Mouse (Mus musculus) kidney, postnatal 4 days (tissue): ENCODE measurements at regions not wholly inside any gene's neighbourhood (a gene's known extent, or its start where the extent isn't known, plus 50 kb on each side); places are given as distances from the start of the nearest gene placed in this dataset.
"Not testable (repeated sequence)": the region's sequence is repeated elsewhere in the genome, so short reads cannot be mapped to it uniquely, and the experiment has no call there.

Source experiments
- DNase-seq, 2 experiments: peaks; one replicate each; pipeline ENCODE4 v3.0.0; 2021; ENCODE audit warnings: mixed read lengths in 2 of 2

DNA sequence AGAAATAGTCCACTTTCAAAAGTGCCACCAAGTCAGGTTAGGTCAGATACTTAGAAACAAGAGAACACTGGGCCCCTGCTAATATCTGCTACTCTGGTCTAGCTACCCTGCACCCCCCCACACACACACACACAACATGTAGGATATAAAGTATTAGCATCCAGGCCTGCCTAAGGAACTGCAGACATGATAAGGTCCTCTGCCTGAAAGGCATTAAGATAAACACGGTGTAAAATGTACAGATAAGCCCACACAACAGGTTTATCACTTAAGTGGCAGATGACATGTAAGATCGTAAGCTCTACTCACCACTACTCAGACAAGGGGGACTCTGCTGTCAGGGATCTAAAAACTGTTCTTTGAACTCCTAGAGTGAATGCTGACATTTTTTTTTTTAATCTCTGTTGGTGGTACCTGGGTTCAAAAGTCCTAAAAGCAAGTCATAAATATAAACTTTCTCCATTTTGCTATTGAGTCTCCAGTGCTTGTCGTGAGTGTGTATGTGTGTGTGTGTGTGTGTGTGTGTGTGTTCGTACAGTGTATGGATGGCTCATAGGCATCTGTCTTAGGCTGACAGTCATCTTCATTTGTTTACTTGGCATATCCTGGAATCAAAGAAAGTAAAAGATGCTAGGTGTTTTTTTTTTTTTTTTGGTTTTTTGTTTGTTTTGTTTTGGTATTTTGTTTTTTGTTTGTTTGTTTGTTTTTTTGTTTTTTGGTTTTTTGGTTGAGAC lies 52.2 kb downstream of the Gm9817 start:
- no peak for DNase-seq

DNA sequence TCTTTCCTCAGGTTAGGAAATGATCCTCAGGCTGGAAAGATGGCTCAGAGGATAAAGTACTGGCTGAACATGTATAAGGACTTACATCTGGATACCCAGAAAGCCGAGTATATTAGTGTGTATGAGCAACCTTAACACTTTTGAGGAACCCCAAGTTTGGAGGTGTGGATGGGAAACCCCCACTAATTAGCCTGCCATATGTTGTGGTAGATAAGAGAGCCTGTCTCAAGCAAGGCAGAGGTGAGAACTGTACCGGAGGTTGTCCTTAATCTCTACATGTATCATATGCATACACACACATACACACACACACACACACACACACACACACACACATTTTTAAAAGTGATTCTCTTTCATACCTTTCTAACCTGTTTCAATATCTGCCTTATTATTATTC lies 62.1 kb downstream of the Gm9817 start:
- DNase-seq, result no peak

DNA sequence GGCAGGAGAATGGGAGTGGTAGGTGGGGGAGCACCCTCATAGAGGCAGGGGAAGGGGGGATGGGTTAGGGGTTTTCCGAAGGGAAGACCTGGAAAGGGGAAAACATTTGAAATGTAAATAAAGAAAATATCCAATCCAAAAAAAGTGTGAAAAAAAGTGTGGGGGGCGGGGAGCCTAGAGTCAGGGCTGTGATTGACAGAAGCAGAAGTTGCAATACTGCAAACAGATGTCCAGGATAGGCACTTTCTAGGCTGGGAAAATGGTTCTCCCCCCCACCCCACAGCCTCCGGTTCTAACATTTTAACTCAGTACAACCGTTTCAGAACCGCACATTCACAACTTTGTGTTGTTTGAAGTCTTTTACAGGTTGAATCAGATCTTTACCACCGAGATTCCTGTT lies 66.6 kb downstream of the Gm9817 start:
- no peak for DNase-seq

DNA sequence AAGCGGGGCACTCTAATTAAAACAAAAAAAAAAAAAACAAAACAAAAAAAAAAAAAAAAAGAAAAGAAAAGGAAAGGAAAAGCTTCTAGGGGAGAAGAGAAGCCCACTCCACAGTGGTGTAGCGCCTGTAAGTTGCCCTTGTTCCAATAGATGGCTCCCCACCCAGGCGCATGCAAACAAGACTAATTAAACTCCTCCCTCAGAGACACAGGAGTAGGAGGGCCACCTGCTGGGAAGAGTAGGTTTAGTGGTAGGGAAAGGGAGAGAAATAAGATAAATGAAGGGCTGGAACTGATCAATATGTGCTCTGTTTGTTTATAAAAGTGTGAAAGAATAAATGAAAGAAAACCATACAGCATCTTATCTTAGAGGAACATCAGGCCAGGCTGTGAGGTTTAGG lies 77.7 kb downstream of the Gm9817 start:
- peak; percentile 18 to 32 for DNase-seq

DNA sequence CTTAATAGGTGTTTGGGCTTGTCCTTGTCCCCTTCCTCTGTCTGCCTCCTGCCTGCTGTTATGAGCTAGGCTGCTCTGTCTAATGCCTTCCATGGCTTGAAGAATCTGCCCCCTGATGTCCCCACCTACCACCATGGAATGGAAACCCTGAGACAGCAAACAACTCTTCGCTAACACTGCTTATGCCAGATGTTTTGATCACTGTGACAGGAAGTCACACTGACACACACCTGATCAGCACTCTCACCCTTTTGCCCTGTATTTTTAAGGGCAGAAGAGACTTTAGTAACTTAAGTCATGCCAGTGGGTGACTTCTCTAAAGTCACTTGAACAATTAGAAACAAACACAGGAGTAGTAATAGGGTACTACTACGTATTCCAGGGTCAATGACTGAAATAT lies 78.5 kb downstream of the Gm9817 start:
- no peak for DNase-seq

DNA sequence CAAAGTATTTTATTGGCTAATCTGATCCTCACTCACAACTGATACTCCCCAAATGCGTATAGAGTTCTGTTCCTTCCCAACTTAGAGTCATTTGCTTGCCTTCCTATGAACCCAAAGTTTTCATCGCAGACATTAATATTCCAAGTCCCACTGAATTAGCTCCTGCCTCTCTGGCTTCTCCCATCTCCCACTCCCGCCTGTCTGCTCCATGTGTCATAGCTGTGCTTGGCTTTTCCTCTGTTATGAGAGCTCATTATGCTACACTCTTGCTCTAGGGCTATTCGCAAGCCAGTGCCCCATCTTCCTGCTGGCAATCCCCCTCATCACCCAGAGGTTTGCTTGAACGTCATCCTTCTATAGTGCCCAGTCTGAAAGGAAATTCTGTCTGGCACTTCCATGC lies 81.8 kb downstream of the Gm9817 start:
- DNase-seq, result no peak

DNA sequence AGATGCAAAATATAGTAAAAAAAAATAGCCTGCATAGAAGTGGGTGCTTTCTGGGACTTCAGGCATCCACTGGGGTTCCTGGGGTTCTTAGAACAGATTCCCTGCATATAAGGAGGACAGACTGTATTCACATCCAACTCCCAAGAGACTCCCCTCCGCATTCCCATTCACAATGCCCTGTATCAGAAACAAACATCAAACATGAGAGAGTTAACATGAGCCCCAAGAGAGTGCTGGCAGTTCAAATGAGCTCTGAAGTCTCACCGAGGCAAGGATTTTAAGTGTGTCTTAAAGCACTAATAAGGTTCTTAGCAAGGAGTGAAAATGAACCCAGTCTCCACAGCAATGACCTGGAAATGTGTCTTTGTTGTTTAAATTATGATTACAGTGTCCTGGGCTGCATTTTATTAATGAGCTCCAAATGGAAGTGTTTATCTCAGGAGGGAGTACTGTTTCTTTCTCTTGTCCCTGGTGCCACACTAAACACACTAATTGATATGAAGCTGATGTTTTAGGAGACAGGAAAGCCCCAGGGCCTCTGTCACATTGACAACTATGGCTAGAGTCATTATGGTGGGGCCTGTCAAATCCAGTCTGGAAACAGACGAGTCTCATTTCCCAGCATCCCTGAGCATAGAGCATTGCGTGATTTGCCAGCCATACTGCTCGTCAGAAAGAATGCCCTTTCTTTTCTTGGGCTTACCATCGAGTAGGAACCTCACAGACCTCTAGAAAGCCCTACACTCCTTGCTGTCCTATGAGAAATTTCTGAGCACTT lies 85.7 kb downstream of the Gm9817 start:
- no peak for DNase-seq

DNA sequence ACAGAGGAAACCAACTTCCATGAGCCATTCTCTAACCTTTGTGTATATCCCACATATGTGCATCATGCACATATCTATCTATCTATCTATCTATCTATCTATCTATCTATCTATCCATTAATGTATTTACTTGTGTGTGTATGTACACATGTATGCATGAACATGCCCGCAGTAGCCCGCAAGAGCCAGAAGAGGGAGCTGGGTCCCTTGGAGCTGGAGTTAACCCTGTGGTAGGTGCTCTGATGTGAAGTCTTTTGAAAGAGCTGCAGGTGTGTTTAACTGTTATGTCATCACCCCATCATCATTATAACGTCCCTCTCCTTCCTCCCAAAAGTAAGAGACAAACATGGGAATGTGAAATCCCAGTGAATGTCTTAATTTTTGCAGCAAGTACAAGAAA lies 86.7 kb downstream of the Gm9817 start:
- peak; percentile 23 to 46 for DNase-seq

DNA sequence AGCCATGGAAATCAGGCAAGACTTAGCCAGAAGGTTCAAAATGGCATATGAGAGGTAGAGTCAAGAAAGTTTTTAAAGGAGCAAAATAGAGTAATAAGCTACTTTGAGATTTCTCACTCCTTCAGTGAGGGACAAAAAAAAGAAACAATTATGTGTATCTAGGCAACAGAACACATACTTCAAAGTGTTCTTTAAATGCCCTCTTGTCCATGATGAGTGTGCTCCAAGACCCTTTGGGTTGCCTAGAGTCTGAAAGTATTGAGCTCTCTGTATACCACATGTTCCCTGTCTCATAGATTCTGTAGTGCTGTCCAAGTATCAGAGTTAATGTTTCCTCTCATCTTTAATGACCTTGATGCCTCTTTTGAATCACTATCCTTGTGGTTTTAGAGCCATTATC lies 91.2 kb downstream of the Gm9817 start:
- DNase-seq, result no peak

DNA sequence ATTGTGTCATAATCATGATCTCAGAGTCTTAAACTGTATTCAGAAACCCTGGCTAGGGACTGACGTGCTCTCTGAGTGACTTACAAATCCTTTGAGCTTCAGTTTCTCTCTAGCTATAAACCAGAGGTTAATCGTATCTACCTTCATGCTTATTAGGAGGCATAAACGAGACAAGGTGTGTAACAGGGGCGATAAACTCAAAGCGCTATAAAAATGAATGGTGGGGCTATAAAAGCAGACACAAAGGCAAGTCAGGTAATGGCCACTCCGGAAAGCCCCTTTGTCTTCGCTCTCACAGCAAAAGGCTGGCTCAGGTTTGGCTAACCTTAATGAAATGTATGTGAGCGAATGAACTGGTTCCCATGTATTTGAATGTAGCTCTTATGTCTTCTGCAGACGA lies 94.6 kb downstream of the Gm9817 start:
- DNase-seq, result no peak

DNA sequence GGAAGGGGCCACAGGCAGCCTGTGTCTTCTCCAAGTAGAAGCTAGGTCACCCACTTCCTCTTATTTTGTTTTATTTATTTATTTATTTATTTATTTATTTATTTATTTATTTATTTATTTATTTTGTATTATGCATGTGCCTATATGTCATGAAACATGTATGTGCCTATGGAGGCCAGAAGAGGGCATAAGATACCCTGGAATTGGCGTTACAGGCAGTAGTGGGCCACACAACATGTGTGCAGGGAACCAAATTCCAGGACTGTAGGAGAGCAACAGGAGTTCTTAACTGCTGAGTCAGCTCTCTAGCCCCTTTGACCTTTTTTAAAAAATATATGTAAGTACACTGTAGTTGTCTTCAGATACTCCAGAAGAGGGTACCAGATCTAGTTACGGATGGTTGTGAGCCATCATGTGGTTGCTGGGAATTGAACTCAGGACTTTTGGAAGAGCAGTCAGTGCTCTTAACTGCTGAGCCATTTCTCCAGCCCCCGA lies 97.3 kb downstream of the Gm9817 start:
- DNase-seq, result not testable (repeated sequence)

DNA sequence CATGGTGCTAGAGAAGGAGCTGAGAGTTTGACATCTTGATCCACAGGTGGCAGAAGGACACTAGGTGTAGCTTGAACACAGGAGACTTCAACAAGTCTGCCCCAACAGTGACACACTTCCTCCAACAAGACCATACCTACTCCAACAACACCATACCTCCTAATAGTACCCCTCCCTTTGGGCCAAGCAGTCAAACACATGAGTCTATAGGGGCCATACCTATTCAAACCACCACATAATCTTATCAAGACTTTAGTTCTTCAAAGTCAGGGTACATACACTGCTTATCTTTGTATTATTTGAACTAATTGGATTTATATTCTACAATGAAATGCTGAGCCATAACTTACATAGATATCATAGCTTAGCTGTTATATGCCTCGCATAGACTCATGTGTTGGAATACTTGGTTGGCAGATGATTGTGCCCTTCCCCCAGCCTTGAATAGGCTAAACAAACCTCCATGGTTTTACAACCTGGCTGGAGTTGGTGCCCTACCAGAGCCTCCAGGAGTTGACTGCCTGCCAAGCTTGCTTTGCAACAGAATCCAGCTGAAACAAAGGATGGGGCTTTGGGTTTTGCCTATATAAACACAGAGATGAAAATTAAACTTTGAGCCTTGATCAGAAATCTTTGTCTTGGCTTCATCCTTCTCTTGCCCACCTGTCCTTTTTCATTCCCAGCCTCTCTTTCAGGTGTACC lies 103.2 kb downstream of the Gm9817 start:
- DNase-seq, result no peak

DNA sequence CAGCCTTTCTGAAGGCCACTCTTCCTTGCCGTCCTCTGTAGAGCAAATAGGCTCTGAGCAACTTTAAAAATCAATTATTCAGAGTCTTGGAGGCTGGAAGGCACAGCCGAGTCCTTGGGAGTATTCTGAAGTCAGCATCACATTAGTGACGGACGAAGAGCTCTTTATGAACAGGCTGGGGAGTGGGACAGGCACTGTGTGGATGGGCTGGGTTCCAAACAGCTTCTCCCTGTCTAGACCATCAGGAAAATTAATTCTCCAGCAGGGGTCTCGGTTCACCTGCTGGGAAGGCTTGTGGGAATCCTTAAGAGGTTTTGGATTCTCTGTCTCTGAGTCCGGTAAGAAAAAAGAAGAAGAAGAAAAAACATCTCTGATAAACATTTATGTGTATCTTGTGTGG lies 110.9 kb downstream of the Gm9817 start:
- no peak for DNase-seq

DNA sequence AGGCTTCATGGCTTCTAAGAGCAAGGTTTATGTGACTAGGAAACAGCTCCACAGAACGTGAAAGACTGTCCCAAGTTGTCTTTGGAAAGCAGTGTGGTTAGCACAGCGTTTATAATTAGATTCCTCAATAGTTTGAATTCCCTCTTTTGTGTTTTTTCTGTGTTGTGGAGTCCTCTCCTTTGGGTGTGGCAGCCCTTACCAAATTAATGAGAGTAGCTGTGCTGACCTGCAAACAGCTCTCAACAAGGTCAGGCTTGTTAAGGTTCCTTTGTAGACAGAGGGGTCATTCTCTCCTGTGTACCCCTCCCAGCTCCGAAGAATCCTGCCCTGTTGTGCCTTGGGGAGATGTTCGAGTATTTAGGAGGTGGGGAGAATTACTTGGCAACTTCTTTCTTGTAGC lies 111.7 kb downstream of the Gm9817 start:
- DNase-seq, result no peak

DNA sequence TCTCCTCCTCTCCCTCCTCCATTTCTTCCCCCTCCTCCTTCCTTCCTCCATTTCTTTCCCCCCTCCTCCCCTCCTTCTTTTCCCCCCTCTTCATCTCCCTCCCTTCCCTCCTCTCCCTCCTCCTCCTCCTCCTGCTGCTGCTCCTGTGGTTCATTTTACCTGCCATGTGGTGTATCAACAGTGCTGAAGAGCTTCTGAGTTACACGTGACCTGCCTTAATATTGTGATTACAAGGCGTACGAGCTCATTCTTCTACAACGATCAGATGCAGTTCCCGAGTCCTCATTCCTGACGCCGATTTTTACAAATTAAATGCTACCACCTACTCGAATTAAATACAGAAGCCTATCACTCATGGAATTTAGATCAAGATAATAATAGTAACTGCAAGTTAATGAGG lies 113.6 kb downstream of the Gm9817 start:
- DNase-seq, result no peak

DNA sequence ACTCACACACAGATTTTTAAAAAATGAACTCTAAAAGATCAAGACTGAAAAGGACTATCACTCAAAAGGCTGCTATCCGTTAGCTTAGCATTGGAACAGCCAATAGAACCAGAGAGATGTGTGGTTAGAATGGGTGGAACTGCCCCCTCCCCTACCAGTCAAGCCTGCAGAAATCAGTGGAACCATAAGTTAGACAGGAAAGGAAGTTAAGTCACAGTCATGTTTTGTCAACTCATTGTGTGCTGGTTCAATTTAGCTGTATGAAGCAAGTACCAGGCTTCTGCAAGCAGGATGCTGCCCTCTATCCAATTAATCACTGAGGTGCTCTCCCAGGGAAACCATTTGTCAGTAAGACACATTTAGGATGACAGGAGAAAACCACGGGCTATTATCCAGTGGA lies 117.1 kb downstream of the Gm9817 start:
- no peak for DNase-seq

DNA sequence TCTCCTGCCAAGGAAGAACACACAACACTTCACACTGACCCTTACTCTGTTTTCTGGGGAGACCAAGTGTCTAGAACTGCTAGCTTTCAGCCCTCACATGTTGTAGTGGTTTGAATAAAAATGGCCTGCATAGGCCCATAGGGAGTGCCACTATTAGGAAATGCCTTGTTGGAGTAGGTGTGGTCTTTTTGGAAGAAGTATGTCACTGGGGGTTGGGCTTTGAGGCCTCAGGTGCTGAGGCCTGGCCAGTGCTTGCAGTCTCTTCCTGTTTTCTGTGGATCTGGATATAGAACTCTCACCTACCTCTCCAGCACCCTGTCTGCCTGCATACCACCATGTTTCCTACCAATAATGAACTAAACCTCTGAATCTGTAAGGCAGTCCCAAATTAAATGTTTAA lies 117.9 kb downstream of the Gm9817 start:
- DNase-seq, result no peak

DNA sequence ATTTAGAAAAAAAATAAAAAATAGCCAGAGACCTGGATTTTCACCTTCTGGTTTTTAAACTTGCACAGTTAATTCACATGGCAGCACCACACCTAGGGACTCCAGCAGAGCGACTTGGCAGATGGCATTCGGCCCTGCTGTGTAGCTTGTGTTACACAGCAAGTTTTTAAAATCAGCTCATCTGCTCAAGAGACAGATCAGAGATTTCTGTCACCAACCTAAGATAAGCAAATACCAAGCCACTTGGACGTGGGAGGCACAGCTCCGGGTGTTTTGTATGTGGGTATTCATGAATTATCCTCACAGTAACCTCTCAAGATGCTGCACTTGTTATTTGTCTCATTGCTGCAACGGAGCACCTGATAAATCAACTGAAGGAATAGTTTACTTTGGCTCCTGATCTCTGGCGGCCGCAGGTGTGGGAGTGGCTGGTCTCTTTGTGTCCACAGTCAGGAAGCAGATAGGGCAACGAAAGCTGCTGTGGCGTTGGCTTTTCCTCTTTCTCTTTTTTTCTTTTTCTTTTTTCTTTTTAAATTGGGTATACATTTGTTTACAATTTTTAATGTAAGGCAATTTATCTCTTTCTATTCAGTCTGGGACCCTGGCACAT lies 122.1 kb downstream of the Gm9817 start:
- no peak for DNase-seq

DNA sequence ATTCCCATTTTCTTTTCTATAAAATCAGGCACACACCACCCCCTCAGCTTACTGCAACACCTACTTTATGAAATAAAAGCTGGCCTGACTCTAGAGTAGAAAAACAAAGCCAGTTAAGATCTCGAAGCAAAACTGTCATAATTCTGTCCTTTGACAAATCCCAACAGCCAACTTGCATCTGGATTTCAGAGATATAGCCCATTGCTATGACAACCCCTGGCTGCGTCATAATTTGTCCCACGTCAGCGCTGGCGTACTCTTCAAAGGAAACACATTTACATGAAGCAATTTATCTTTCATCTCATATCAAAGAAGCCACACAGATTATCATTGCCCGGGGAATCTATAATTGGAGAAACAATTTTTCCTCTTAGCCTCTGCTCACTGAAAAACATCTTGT lies 126.4 kb downstream of the Gm9817 start:
- DNase-seq, result peak; percentile 60 to 61

DNA sequence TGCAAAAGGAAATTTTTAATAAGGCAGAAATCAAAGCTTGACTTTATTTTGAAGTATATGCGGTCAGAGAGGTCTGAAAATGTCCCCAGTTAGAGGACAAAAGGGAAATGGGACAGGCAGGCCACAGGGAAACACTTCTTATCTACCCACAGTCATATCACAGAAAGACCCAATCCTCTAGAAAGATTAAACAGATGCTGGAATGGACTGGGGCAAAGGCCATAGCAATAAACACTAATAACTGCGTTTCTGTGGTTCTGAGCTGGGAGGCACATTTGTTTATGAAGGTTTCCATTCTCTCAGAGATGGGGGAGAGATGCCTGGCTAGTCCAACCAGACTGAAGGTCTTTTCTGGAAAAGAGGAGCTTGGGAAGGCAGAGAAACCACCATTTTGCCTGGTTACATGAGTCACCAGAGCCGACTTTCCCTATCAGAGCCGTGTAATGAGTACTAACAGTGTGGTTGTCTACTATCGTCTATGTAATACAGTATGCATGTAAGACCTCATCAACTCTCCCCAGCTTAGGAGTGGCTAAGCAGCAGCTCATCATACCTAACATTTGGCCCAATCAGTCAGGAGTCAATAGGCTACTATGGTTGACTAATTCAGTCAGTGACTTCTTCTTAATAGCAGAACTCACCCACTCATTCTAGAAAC lies 130.2 kb downstream of the Gm9817 start:
- no peak for DNase-seq

DNA sequence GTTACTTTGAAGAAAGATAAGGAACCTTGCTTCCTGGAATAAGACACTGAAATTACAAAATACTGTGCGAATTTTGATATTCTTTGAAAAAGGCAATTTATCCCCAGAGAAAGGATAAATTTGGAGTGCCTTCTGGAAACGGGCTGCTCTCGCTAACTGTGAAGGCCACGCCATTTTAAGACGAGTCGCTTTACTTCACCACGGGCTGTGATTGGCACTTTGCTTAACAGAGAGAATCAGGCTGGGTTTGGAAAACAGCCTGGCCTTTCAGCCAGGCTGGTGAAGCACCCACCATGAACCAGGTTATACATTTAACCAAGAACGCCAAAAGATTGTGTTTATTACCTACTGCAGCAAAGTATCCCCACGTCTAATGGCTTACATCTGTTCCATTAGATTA lies 132.7 kb downstream of the Gm9817 start:
- no peak for DNase-seq

DNA sequence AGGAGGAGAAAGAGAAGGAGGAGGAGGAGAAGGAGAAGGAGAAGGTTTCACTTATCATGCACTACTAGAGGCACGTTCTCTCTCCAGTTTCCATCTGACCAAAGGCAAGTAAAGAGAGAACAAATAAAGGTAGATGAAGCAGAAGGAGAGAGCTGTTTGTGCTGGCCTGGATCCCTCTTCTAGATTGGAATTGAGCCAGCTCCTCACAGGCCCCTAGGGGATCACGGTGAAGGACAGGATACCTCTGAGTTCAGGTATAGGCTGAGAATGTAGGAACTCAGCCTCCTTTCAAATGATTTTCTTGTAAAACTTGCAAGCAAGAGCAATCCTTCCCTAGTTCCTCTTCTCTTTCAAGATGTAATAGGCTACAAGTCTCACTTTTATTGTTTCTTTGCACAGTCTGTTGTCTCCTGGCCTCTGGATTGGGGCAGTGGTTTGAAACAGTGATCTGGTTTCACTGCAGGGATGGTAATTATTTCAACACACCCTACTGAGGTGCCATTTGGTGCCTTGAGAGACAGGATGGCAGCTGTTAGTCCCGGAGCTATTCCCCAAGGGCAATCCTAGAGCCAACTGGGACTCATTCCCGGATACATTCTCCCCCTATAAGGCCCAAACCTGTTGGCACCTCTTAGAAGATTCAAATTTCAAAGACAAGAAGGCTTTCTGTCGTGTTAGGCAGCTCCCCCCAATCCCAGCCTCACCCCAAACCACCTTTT lies 134.8 kb downstream of the Gm9817 start:
- no peak for DNase-seq
